Mouse (Mus musculus) gastrocnemius, postnatal 4 days (tissue): ENCODE measurements around the gene Gal3st3. TPM values are rescaled to one million over a fixed set of nuclear protein-coding genes. Genes with fewer than 3 reads are reported as not detected.
A peak's percentile ranks its signal among the peaks of the same experiment; 100 is the strongest.

Source experiments
- DNase-seq, 2 experiments: peaks; one replicate each; pipeline ENCODE4 v3.0.0; 2021 to 2022; ENCODE audit warnings: low spot score in 2 of 2, mixed read lengths in 2 of 2
- long read RNA-seq, 2 experiments: library from polyadenylated mRNA; stranded (forward); transcript quantifications; one replicate each; pipeline ENCODE4 v2.0.0; 2021
- total RNA-seq, 2 experiments: library from RNA; stranded (reverse); gene quantifications; 2 replicates each; pipeline ENCODE4 v1.2.3; 2021

Gene Gal3st3
- total RNA-seq, result under 1 TPM; 0.18 to 0.22 TPM
- long read RNA-seq, experiment 1, result 0 reads
- long read RNA-seq, experiment 2, result 0 reads

- no peak for DNase-seq
Observed at GRCm38 (mm10) chr19:5297903-5298800, at the start of gene Gal3st3. Gal3st3 (plus strand) TSS chr19:5298331.

GRCm38 (mm10) chr19:5257140-5257539 is 41.0 kb upstream of the Gal3st3 start:
- DNase-seq, result no peak

GRCm38 (mm10) chr19:5267015-5267414 is 31.1 kb upstream of the Gal3st3 start:
- no peak for DNase-seq

GRCm38 (mm10) chr19:5268017-5268416 is 30.1 kb upstream of the Gal3st3 start:
- no peak for DNase-seq

- DNase-seq, result no peak
Observed at GRCm38 (mm10) chr19:5268875-5269274, 29.3 kb upstream of the Gal3st3 start.

- DNase-seq, result no peak
Observed at GRCm38 (mm10) chr19:5269392-5269791, 28.7 kb upstream of the Gal3st3 start.

- DNase-seq, result no peak
Observed at GRCm38 (mm10) chr19:5271430-5271829, 26.7 kb upstream of the Gal3st3 start.

GRCm38 (mm10) chr19:5272326-5272795 is 25.8 kb upstream of the Gal3st3 start:
- peak; percentile 36 to 45 for DNase-seq

GRCm38 (mm10) chr19:5272801-5273733 is 25.1 kb upstream of the Gal3st3 start, which contains the start of gene Pacs1:
Pacs1 (minus strand) TSS chr19:5273119.
- peak; percentile 83 to 90 for DNase-seq

GRCm38 (mm10) chr19:5273916-5274315 is 24.2 kb upstream of the Gal3st3 start:
- DNase-seq, result no peak

- no peak for DNase-seq
Observed at GRCm38 (mm10) chr19:5274641-5275040, 23.5 kb upstream of the Gal3st3 start.

- no peak for DNase-seq
Observed at GRCm38 (mm10) chr19:5275736-5276135, 22.4 kb upstream of the Gal3st3 start.

GRCm38 (mm10) chr19:5276531-5276930 is 21.6 kb upstream of the Gal3st3 start:
- no peak for DNase-seq

GRCm38 (mm10) chr19:5277140-5277539 is 21.0 kb upstream of the Gal3st3 start:
- no peak for DNase-seq

GRCm38 (mm10) chr19:5278381-5278780 is 19.8 kb upstream of the Gal3st3 start:
- DNase-seq, result no peak

GRCm38 (mm10) chr19:5294972-5295735 is 3.0 kb upstream of the Gal3st3 start, which contains the start of gene Sf3b2:
Sf3b2 (minus strand) TSS chr19:5295455.
- DNase-seq, result peak; percentile 96 to 98

GRCm38 (mm10) chr19:5295736-5296075 is 2.4 kb upstream of the Gal3st3 start:
- DNase-seq, result no peak

GRCm38 (mm10) chr19:5296630-5297029 is 1.5 kb upstream of the Gal3st3 start:
- no peak for DNase-seq

GRCm38 (mm10) chr19:5300588-5300987 is 2.5 kb downstream of the Gal3st3 start:
- no peak for DNase-seq

- DNase-seq, result peak in 1 of 2 experiments; percentile 62
Observed at GRCm38 (mm10) chr19:5302455-5302854, 4.3 kb downstream of the Gal3st3 start.

GRCm38 (mm10) chr19:5306279-5306678 is 8.1 kb downstream of the Gal3st3 start:
- no peak for DNase-seq
